Comparison of ENCODE assay signal across 17 mouse cellular contexts in genomic region chr5:150994096-150994495, GRCm38 (mm10). TPM values are rescaled to one million over a fixed set of nuclear protein-coding genes. Genes with fewer than 3 reads are reported as not detected.
"Had no signal": no experiment of that assay in that cellular context is flagged by ENCODE, and none has a peak within 500 bp of the region (broad histone marks: within the 10 kb centered on the region; RNA-seq: fewer than 3 reads in every experiment).

No protein-coding gene starts in this region.

- H3K27me3 ChIP-seq: neural tube, embryonic 13.5 days; neural tube, embryonic 15.5 days; stomach, embryonic 15.5 days had no signal

- H3K4me2 ChIP-seq: neural tube, embryonic 13.5 days; neural tube, embryonic 15.5 days; stomach, embryonic 15.5 days had no signal

- H3K27ac ChIP-seq: neural tube, embryonic 13.5 days; neural tube, embryonic 15.5 days; stomach, embryonic 15.5 days; stomach, postnatal 0 days had no signal

- H3K9me3 ChIP-seq: neural tube, embryonic 13.5 days; neural tube, embryonic 15.5 days; stomach, embryonic 15.5 days had no signal

- H3K9ac ChIP-seq: neural tube, embryonic 13.5 days; neural tube, embryonic 15.5 days; stomach, embryonic 15.5 days had no signal

- H3K4me1 ChIP-seq: neural tube, embryonic 13.5 days; neural tube, embryonic 15.5 days; stomach, embryonic 15.5 days had no signal

- DNase-seq: retina, postnatal 1 day; right cerebral cortex, adult 18-20 months; right cerebral cortex, postnatal 14 days; right cerebral cortex, postnatal 25 days; right cerebral cortex, postnatal 4 days; spleen, adult 18-20 months; thymus, adult 18-20 months; thymus, adult 2 months; thymus, postnatal 14 days; thymus, postnatal 25 days; thymus, postnatal 36 days; thymus, postnatal 4 days had no signal

- H3K4me3 ChIP-seq: neural tube, embryonic 13.5 days; neural tube, embryonic 15.5 days; stomach, embryonic 15.5 days had no signal

- H3K36me3 ChIP-seq: neural tube, embryonic 13.5 days; neural tube, embryonic 15.5 days; stomach, embryonic 15.5 days had no signal

RNA-seq across cellular contexts. Expression of gene Kl, which starts 41.7 kb away (rescaled TPM):
- total RNA-seq: neutrophil, adult 5-6 weeks had no signal
